9 mouse cellular contexts compared by ENCODE assay signal in genomic region chr11:116654255-116654821, GRCm38 (mm10). TPM values are rescaled to one million over a fixed set of nuclear protein-coding genes. Genes with fewer than 3 reads are reported as not detected.
DNase-seq lines count a peak whose midpoint lies in the region; ATAC-seq and TF ChIP-seq lines count a peak whose summit lies in the region.
"Had no signal": no experiment of that assay in that cellular context is flagged by ENCODE, and none has a peak within 500 bp of the region (broad histone marks: within the 10 kb centered on the region; RNA-seq: fewer than 3 reads in every experiment).

Gene Cygb, minus strand, starts transcription at chr11:116654313.

- peaks cover 44% of the 10 kb centered on the region for H3K4me1 ChIP-seq in forebrain, embryonic 16.5 days (replicated peaks; ENCODE audit: control insufficient read depth, insufficient read depth, low read length)
- H3K4me1 ChIP-seq in hindbrain, embryonic 12.5 days, result peaks cover 39% of the 10 kb centered on the region
- H3K4me1 ChIP-seq in limb, embryonic 15.5 days, result peaks cover 57% of the 10 kb centered on the region
- peaks cover 72% of the 10 kb centered on the region for H3K4me1 ChIP-seq in olfactory bulb, adult 2 months (ENCODE audit: control insufficient read depth, insufficient read depth, low read length)

- no peak within 1 kb of the TSS for H3K27ac ChIP-seq in forebrain, embryonic 16.5 days (ENCODE audit: low read length)
- no peak within 1 kb of the TSS for H3K27ac ChIP-seq in hindbrain, embryonic 12.5 days
- H3K27ac ChIP-seq in limb, embryonic 15.5 days, result no peak within 1 kb of the TSS
- peak within 1 kb of the TSS; percentile 83 for H3K27ac ChIP-seq in olfactory bulb, adult 2 months (ENCODE audit: insufficient read depth, low read depth, low read length)

- peak within 1 kb of the TSS; percentile 71 for H3K9ac ChIP-seq in forebrain, embryonic 16.5 days (replicated peaks; ENCODE audit: low read depth, low read length)
- H3K9ac ChIP-seq in hindbrain, embryonic 12.5 days, result peak within 1 kb of the TSS; percentile 67
- H3K9ac ChIP-seq in limb, embryonic 15.5 days, result peak within 1 kb of the TSS; percentile 62

- ATAC-seq in forebrain, embryonic 16.5 days, result no peak
- peak; percentile 18; the same call in 1 of the 2 replicates for ATAC-seq in hindbrain, embryonic 12.5 days (ENCODE audit: low FRiP score)
- ATAC-seq in limb, embryonic 15.5 days (ENCODE audit: insufficient number of reproducible peaks, low FRiP score, low TSS enrichment, low read depth), result no peak
- ATAC-seq in frontal cortex, adult (ENCODE audit: low TSS enrichment), result no peak
- ATAC-seq: Patski had no signal

- no peak for DNase-seq in left cerebral cortex, adult 18-20 months (ENCODE audit: low spot score in 2 of 2)
- DNase-seq in left cerebral cortex, adult 11 months (ENCODE audit: low spot score), result no peak
- no peak for DNase-seq in adrenal gland, postnatal 4 days (ENCODE audit: low spot score in 2 of 2)

- H3K4me2 ChIP-seq in forebrain, embryonic 16.5 days (ENCODE audit: low read length), result peak within 1 kb of the TSS; percentile 81
- peak within 1 kb of the TSS; percentile 95 for H3K4me2 ChIP-seq in hindbrain, embryonic 12.5 days (replicated peaks)
- H3K4me2 ChIP-seq in limb, embryonic 15.5 days, result peak within 1 kb of the TSS; percentile 94

- WGBS in forebrain, embryonic 16.5 days, result 7% methylated on average over 28 of the region's 28 CpGs
- WGBS in hindbrain, embryonic 12.5 days, result 5% methylated on average over 28 of the region's 28 CpGs
- WGBS in limb, embryonic 15.5 days, result 7% methylated on average over 28 of the region's 28 CpGs
- 10% methylated on average over 28 of the region's 28 CpGs for WGBS in olfactory bulb, adult 2 months

- H3K4me3 ChIP-seq in forebrain, embryonic 16.5 days (replicated peaks; ENCODE audit: low read length), result peak within 1 kb of the TSS; percentile 51
- H3K4me3 ChIP-seq in hindbrain, embryonic 12.5 days, result peak within 1 kb of the TSS; percentile 49
- peak within 1 kb of the TSS; percentile 57 for H3K4me3 ChIP-seq in limb, embryonic 15.5 days
- peak within 1 kb of the TSS; percentile 68 for H3K4me3 ChIP-seq in olfactory bulb, adult 2 months (ENCODE audit: insufficient read depth, low read depth, low read length)

- H3K36me3 ChIP-seq in forebrain, embryonic 16.5 days (ENCODE audit: control insufficient read depth, insufficient read depth), result no peaks in the 10 kb centered on the region
- no peaks in the 10 kb centered on the region for H3K36me3 ChIP-seq in hindbrain, embryonic 12.5 days
- no peaks in the 10 kb centered on the region for H3K36me3 ChIP-seq in limb, embryonic 15.5 days

- H3K27me3 ChIP-seq in forebrain, embryonic 16.5 days (replicated peaks; ENCODE audit: control insufficient read depth, insufficient read depth, low read length), result no peaks in the 10 kb centered on the region
- peaks cover 63% of the 10 kb centered on the region for H3K27me3 ChIP-seq in hindbrain, embryonic 12.5 days
- H3K27me3 ChIP-seq in limb, embryonic 15.5 days, result peaks cover 32% of the 10 kb centered on the region
- H3K27me3 ChIP-seq: Patski had no signal

- TF ChIP-seq POLR2A in olfactory bulb, adult 2 months (IDR thresholded peaks at IDR 0.05; ENCODE audit: insufficient read depth, low read depth, low read length), result no peak

- no peaks in the 10 kb centered on the region for H3K9me3 ChIP-seq in forebrain, embryonic 16.5 days (ENCODE audit: control insufficient read depth, low read length)
- H3K9me3 ChIP-seq in hindbrain, embryonic 12.5 days (replicated peaks), result no peaks in the 10 kb centered on the region
- H3K9me3 ChIP-seq in limb, embryonic 15.5 days, result no peaks in the 10 kb centered on the region

- TF ChIP-seq CTCF in olfactory bulb, adult 2 months (IDR thresholded peaks at IDR 0.05; ENCODE audit: insufficient read depth, low read depth, low read length), result no peak

RNA-seq across cellular contexts. Expression of gene Cygb, which starts in this region (rescaled TPM):
- total RNA-seq in left cerebral cortex, adult 18-20 months (2021), result 10 to 100 TPM; 48.6 to 55.9 TPM
- total RNA-seq in adrenal gland, postnatal 4 days (2021), result 10 to 100 TPM; 39.7 to 43.6 TPM
- 16.6 TPM in 2 replicates for polyA plus RNA-seq in forebrain, embryonic 16.5 days (2015; fragmentation: Nextera tagmentation; extraction: Ambion mirVana)
- 4.5 and 5.9 TPM in 2 replicates for polyA plus RNA-seq in hindbrain, embryonic 12.5 days (2016; fragmentation: Nextera tagmentation; extraction: Ambion mirVana)
- polyA plus RNA-seq in limb, embryonic 15.5 days (2015; fragmentation: Nextera tagmentation; extraction: Ambion mirVana), result 20.1 and 22.2 TPM in 2 replicates
- polyA plus RNA-seq in olfactory bulb, adult 2 months (2012; ENCODE audit: insufficient read depth, insufficient read length, low replicate concordance, missing spikeins), result not detected in 2 replicates
